Mouse (Mus musculus) R1 (cell line): ENCODE results near the gene Fgf18.

ENCODE experiments used
- DNase-seq: peaks from one replicate; pipeline ENCODE4 v3.0.0-alpha.2; 2018; ENCODE audit warnings: low read depth, low spot score

Fgf18 gene

DNA sequence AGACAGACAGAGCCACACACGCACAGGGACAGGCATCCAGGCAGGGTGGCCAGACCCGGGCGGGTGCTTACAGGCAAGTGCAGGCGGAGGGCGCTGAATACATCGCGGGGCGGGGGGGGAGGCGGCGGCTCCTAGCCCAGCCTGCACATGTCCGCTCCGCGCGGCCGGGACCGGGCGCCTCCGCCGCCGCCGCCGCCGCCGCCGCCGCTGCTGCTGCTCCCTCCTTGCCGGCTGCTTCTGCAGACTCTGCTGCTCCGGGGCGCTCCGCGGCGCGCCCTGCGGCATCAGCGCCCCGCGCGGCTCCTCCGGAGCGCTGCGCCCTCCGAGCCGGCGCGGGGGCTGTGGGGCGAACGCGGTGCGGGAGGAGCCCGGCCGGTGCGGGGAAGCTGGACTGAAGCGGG, at the start of gene Fgf18:
Fgf18 (minus strand) TSS at position 230 of the 401 bp plus-strand sequence.
- no peak for DNase-seq

DNA sequence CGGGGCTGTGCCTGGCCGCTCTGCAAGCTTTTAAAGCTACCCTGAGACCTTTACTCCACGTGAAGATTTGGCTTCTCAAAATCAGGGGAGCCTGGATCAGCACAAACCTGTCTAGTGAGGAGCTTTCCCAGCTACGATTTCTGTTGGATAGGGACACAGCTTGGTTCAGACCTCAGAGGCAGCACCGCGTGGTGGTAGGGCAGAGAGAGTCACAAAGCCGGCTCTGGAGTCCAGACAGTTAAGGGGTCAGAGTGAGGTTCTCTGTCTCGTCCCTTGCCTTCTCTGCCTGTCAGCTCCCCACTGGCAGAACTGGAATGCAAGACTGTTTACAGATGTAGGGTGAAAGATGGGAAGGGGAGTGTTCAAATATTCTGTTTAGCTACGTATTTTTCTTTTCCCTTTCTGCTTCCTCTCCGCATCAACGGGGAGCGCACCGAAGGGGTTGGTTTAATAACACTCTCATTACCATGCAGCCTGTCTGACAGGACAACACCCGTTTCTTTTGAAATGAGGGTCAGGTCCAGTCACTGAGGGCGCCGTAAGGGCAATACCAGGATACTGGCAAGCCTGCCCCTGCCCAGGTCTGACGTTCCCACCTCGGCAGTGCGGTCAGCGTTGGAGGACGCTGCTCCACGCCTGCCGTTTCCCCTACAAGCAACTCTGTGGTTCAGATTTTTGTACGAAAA, 49.4 kb upstream of the Fgf18 start:
- DNase-seq, result no peak

DNA sequence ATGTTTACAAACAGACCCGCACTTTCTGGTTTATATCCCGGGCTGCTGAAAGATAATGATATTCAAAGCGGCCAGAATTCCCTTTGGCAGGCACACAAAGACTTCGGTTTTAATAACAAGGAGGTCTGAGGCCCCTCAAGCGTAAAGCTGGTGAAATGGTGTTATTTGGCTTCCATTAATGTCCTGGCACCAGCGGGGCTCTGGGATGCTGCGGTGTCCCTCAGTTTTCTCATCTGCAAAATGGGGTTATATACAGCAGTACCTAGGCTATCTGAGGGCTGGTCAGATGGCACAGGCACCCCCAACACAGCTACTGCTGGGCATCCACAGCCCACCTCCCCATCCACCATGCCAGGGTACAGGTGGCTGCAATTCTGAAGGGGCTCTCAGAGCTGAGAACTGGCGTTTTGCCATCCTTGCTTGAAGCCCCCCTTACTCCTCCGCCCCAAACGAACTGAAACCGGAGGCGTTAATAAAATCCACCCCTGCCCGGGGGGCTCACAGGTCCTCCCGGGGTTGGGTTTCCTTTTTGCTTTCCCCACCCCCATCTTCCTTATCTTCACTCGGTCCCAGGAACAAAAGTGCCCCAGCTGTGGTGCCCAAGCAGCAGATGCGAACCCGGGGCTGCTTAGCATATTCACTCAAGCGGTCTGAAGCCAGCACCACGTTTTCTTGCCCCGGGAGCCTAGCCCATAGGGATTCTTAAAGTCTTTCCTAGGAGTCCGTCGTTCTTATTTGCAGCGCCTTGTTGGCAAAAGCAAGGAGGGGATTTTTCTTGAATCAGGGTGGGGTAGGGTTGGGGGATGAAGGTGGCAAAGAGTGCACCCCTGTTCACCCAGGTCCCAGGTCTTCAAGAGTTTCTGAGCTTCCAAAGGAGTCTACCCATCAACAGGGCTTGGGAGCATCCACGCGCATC, 48.6 kb upstream of the Fgf18 start:
- no peak for DNase-seq

DNA sequence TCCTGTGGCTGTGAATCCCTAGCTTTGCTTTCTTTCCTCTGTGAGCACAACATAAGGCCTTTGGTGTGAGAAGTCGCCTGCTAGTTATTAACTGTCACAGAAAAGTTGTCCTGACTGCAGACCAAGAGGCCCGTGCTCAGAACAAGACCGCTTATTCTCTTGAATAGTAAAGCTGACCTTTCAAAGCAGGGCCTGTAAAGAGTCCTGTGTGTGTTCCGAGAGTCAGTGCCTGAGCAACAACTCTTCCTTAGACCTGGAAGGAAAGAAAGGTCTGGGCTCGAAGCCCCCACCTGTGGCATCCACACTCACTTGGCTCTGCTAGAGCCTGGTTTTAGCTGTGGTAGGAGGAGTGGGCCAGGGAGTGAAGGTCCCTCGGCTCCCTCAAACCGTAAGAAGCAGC, 47.9 kb upstream of the Fgf18 start:
- no peak for DNase-seq

DNA sequence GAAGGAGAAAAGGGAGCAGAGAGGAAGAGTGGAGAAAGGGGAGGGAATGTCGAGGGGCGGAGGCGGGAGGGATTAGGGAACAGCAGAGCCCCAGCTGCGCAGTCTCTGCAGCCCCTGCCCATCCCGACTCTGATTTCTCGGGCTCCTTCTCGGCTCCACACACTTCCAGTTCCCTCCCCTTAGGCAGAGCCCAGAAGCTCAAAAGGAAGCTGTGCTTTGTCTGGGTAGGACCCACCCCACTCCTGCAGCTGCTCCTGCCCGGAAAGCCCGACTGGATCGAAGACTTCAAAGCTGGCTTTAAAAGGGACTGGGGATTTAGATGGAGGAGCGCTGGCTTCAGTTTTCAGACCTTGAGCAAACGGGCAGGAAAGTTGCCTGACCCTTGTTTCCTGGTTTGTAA, 46.5 kb upstream of the Fgf18 start:
- peak; percentile 65 for DNase-seq

DNA sequence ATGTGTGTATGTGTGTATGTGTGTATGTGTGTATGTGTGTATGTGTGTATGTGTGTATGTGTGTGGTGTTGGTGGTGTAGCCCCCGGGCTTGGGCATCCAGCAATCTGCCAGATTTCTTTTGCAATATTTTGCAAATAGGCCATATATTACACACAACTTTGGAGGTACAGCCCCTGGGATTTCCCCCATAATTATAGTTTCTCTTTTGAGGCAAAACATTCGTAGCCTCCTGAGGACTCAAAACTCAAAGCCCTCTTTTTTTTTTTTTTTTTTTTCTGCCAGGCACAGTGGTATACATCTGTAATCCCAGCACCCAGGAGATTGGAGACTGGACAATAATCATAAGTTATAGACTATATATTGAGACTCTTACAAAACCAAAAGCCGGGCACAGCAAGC, 34.6 kb upstream of the Fgf18 start:
- DNase-seq, result no peak

DNA sequence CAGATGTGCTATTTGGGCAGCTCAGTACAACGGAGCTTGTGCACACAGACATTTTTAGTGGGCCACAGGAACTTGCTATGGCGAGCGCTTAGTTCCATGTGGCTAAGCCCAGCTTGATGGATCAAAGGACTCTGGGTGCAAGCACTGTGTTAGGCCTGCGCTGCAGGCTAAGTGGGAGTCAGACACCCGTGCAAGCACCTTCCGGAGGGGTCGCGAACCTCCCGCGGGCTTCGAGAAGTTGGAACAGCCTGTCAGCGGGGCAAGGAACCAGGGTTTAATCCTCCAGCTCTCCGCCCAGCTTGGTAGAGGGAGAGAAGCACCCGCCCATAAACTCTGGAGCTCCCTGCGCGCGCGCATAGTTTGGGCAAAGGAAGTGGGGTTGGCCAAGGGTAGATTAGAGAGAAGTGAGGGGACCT, 33.5 kb upstream of the Fgf18 start:
- DNase-seq, result peak; percentile 80

DNA sequence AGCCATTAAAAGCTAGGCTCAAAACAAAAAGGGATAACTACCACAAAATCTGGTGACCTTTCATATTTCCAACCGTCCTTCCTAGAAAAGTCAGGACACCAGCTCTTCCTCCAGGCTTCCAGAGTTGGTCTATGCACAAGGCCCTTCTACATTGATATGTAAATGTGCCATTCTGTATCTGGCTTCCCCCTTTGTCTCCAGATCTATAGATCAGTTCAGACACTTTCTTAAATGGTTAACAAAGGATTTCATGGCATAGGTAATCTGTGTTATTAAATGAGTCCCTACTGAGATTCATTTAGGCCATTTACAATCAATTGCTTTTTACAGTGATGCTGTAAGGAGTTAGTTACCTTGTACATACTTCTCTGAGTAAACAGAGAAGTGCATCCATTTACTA, 32.6 kb upstream of the Fgf18 start:
- DNase-seq, result peak; percentile 69

DNA sequence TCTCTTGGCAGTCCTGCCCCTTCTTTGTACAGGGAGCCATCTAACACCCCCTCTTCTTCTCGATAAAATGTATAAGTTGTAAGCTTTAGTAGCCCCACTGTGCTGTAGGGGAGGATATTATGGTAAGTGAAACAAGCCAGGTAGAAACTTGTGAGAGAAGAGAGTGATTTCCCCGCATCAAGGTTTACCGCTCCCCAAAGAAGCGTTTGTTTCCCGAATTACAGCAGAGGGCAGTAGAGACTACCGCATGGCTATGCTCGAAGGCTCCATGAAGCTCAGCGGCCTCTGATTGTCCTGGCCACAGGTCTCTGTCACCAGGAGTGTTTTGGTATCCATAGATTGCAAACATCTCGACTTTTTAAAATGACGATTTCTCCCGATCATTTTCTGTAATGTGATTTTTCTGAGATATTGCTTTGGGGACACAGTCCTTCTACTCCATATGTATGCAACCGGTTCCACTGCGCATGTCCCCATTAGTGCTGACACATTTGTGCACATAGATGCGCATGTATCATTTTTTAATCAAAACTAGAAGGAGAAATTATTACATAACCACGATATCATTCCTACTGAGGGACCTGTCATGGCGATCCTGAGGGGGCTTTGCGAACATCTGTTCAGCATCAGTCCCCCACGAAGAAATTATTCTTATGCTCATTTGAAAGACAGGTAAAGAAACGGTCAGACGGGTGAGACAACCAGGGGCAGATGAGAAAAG, 29.5 kb upstream of the Fgf18 start:
- peak; percentile 71 for DNase-seq

DNA sequence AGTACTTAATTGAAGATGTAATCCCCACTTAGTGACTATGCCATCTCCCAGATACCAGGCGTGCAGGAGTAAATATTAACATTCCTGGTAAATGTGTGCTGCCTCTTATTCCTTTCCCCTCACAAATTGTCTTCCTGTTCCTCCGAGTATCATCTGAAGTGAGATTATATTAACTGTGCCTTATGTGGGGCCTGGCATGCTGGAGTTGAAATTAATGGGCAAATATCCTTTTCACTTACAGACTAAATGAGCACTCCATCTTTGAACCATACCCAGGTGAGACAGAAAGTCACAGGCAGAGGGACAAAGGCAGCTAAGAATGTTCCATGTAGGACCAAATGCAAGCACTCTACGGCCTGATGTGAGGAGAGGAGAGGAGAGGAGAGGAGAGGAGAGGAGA, 28.6 kb upstream of the Fgf18 start:
- DNase-seq, result no peak

DNA sequence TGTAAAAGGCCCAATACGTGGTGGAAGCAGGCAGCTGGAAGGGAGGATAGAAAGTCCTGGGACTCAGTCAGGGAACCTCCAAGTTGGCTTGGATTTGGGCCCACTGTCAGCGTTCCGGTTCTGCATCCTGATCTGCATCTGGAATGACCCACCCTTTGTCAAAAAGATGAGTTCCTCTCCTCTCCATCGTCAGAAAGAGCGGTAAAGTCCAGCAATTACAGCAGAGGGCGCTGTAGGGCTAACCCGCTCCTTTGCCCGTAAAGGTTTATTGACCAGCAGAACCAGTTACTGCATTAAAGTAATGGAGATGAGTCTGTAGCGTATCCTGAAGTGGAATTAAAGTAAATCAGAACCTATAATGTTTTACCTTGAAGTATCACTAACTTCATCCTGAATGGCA, 23.3 kb upstream of the Fgf18 start:
- peak; percentile 74 for DNase-seq

DNA sequence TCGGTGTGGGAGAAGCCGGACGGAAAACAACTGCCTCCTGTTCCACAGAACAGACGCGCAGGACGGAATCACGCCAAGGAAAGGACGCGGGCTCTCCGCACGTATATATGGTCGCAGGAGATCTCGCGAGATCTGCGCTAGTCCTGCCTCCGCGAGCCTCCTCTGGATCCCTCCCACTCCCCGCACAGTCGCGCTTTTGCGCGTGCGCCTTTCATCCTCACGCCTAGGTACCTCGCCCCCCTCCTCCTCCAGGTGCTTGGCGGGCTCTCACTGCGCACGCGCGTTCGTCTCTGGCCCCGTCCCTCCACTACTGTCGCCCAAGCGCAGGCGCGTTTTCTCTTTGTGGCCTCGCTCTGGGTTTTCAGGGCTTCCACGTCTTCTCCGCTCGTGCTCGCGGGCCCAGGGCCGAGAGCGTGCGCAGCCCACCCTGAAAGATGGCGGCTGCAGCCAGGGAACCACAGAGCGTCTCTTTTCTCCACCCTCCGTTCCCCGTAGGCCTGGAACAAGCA, 15.9 kb upstream of the Fgf18 start, which contains the start of gene Npm1:
Npm1 (minus strand) TSS at position 209 of the 509 bp plus-strand sequence.
- peak; percentile 99 for DNase-seq

DNA sequence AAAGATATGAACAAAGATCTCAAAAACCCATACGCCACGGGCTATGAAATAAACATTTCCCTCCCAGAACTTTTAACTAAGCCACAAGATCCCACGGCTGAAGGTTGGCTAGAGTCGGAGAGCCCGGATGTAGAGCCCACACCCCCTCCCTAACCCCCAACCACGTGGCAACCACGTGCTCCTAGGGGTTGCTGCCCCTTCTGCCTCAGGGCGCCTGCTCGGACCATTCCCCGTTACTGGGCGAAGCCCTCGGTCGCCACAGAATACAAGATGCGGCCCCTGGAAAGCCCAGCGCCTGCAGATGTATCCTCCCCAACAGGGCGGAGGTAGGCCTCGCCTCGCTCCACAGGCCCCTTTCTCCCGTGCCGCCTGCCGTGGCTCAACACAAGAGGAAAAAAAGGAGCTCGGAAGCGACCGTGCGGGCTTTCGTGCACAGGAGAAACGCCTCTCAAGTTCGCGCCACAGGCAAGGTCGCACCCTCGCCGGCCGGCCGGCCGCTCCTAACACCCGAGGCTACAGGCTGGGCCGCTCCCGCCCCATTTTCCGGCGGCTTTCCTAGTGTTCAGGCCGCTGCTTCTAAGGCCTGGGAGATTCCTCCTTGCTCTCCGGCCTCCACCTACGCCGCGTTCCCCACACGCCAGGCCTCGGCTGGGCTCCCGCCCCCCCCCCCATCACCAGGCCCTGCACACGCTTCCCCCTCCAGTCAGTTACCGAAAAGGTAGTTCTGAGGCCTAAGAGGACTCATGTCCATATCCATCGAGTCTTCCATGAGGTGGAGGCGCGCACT, 15.2 kb upstream of the Fgf18 start:
- DNase-seq, result peak; percentile 89

DNA sequence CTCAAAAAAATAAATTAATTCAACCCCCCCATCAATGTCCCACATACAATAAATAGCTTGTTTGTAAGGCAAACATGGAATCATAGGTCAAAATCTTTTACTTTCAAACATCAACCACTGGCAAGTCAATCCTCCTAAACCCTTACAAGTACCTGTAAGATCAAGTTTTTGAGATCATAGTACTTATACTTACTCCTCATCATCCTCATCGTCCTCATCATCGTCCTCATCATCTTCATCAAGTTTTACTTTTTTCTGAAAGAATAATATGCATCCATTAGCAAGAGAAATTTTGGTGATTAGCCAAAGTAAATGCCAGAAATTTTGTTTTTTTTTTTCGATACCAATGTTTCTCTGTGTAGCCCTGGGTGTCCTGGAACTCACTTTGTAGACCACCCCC, 12.5 kb upstream of the Fgf18 start:
- no peak for DNase-seq

DNA sequence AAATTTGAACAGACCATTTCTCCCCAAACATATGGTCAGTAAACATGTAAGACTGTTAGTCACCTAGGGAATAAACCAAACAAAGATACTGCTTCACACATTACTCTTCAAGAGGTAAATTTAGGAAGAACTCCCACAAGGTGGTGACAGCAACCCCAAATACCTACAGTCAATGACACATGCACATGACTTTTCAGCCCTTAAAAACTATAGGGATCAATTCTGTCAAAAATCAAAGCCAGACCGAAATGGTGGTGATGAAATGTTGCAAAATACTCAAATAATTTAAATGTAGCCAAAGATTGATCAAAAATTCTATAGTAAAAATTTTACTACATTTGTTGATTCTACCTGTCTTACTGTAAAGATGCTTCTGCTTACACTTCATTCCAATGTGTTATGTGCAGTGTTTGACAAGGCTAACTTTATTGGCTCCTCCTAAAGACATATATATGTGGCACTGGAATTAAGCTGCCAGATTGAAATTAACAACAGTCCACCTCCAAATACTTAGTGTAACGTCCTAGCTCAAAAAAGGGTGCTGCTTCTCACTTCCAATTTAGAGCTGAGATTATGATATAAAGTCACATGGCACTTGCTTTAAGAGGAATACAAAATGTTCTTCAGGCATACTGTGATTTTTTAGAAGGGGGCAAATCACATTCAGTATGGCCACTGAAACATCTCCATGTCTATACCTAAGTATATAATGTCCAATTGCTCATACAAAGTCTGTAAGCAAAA, 10.4 kb upstream of the Fgf18 start:
- no peak for DNase-seq

DNA sequence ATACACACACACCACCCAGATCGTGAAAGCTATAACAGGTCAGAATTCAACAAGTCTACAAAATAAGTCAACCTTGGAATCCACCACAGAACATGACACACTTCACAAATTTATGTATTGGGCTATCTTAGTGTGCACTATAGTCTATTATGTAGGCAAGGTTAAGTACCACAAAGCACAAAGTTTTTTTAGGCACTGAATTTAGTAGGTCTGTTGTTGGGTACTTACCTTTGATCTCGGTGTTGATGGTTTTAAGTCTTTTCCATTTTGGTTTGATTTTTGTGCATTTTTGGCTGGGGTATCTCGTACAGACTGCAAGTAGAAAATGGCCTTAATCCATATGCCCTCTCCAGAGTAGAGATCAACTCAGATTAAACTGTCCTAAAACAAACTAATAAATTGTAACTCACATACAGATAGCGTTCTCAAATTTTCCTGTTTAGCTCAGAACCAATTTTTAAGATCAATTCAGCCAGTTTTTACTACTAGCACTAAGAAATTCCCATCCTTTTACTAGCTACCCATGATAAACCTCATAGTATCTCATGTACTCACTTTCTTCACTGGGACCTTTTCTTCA, 9.3 kb upstream of the Fgf18 start:
- no peak for DNase-seq

DNA sequence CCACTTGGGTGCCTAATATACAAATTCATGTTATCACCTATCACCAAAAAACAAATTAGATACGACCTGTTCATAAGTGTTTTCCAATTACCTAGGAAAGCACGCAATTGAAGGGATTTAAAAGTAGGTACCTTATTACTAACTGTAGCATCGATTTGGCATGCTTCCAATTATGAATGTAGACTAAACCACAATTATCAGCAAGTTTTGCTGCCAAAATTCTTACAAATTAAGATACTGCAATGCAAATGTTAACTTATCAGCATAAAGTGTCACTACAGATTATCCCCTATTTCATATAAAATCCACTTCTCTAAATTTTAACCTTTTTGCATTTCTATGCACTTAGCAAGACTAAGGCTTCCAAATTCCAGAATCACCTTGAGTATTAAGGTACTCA, 7.3 kb upstream of the Fgf18 start:
- no peak for DNase-seq

DNA sequence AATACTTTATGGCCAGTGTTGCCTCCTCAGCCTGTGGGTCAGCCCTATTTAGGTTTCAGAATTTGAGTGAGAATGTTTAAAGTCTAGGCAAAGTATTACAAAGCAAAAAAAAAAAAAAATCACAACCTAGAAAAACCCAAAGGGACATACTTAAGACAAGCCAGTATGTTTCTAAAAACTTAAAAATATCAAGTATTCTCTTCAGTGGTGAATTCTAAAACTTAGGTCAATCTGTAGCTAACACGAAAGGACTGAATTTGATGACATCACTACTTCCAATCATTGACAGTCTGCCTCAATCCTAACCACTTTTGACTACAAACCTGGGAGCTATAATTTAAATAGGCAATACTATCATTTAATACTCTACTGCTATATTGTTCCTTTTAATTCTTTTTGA, 5.8 kb upstream of the Fgf18 start:
- no peak for DNase-seq

DNA sequence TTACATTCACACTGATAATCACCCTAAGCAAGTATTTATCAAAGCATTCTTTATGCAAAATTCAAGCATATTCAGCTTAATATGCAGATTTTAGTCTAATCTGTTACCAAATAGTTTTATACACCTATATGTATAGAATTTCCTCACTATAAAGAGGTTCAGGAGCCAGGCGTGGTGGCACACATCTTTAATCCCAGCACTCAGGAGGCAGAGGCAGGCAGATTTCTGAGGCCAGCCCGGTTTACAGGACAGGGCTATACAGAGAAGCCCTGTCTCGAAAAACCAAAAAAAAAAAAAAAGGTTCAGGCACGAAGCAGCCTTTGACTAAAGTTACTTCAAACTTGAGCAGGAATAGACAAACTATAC, 4.6 kb upstream of the Fgf18 start:
- DNase-seq, result no peak

DNA sequence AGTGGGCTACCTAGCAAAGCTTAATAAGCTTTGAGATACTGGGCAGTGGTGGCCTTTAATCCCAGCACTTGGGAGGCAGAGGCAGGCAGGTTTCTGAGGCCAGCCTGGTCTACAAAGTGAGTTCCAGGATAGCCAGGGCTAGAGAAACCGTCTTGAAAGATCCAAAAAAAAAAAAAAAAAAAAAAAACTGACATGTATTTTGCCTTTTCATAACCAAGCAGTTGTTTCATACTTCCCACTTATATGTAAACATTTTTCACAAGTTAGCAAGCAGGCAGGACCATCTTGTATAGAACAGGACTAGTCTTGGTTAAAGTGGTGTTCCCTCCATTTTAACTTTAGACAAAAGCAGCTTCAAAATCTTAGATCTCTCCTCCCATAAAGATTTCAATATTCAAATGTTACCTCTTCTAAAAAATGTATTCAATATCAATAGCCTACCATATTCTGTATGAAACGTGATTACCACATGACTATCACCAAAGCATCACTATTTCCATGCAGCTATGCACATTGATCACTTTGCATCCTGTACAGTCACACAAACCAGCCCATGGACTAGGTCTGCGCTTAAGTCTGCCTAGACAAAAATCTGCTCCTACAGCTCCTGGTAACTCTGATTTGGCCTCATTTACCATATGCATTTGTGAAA, 4.1 kb upstream of the Fgf18 start:
- DNase-seq, result peak; percentile 33
